Mouse (Mus musculus) right cerebral cortex, postnatal 36 days (tissue): ENCODE measurements around the gene Baz2a.

ENCODE experiments used
- DNase-seq, 2 experiments: peaks; one replicate each; pipeline ENCODE4 v3.0.0; 2022; ENCODE audit warnings: low spot score in 2 of 2, mixed read lengths in 1 of 2

Gene Baz2a

GRCm38 (mm10) chr10:128175996-128176755 lies 84.8 kb downstream of the Baz2a start:
- DNase-seq = peak; percentile 39 to 72

GRCm38 (mm10) chr10:128177316-128177715 lies 85.9 kb downstream of the Baz2a start:
- no peak for DNase-seq
